Mouse (Mus musculus) natural killer cell, adult 2 months (primary cell): ENCODE measurements at regions not wholly inside any gene's neighbourhood (a gene's known extent, or its start where the extent isn't known, plus 50 kb on each side); places are given as distances from the start of the nearest gene placed in this dataset.

Experiments used
- DNase-seq, 2 experiments: peaks; one replicate each; pipeline ENCODE4 v3.0.0; 2022; ENCODE audit warnings: low spot score in 2 of 2

DNA sequence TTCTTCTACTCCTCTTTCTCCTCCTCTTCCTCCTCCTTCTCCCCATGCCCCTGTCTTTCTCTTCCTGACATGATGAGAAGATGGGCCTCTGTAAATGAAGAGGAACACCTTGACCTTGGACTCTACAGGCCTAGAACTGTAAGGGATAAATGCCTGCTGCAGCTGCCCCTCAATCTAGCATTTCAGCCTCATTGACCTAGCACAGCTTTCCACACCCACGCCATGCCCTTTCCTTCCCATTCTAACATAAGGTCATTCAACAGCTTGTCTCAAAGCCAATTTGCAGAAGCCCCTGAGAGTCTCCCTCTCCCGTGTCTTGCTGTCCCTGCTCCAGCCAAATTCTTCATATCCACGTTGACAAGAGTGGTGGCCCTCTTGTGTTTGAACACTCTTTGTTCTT, 63.8 kb upstream of the Dscam start:
- DNase-seq = no peak

DNA sequence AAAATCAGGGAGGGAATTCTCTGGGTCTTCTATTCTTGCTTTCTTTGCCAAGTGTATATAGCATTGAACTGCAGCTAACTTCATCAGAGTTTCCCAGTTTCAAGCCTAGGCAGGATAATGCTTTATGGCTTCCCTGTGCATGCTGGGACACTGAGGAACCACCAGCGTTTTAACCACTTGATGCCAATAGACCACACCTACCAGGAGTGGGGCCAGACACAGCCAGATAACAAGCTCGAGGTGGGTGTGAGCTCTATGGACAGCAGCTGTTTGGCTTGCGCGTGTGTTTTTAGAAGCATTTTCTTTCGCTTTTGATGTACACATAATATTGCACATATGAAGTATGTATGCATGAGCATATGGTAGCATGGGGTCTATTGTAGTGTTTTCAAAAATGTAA, 69.1 kb upstream of the Dscam start:
- no peak for DNase-seq

DNA sequence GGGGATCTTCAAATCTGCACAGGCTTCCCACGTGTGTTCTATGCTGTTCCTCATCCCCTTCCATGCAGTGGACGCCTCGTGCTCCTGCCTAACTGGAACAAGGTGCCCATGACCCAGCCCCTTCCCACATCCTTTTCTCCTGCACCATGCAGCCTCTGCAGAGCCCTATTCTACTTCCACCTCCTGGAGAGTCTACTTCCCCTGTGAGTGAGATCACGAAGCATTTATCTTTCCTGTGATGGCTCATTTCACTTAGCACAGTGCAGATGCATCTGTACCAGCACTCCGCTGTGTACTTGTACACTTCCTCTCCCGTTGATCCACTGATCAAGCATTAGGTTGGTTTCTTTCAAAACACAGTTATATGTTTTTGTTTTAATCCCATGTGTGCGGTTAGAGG, 69.5 kb upstream of the Dscam start:
- no peak for DNase-seq

DNA sequence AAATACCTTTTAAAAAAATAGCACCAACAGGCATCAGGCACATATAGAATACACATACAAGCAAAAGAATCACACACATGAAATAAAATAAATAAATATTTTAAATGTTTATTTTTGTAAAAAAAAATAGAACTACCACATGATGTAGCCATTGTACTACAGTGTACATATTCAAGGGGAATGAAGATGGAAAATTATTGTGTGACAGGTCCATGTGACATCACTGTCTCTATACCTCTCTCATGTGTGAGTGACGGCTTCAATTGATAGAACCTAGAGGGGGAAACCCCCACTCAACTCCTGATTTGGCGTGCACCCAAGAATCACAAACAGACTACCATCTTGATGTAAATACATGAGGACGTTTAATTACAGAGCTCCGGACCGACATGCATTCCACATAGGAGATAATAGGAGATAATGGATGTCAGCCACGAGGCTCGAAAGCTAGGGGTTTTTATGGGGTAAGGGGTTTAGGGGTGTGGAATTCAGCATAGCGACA, 70.4 kb upstream of the Dscam start:
- no peak for DNase-seq

DNA sequence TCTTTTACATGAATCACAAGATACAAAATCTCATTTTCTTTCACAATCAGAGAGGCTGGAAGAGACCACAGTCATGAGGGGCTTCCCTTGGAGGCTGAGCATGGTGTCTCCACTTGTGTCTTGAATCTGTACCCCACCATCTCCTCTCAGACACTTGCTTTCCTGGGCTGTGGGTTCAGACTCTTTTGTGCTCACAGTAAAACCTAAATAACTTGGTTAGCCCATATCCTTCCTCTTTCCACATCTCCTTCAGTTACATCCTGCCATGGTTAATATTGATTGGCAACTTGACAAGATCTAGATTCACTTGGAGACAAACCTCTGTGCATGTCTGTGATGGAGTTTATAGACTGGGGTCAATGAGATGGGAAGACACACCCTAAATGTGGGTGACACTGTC, 71.1 kb upstream of the Dscam start:
- DNase-seq = no peak

DNA sequence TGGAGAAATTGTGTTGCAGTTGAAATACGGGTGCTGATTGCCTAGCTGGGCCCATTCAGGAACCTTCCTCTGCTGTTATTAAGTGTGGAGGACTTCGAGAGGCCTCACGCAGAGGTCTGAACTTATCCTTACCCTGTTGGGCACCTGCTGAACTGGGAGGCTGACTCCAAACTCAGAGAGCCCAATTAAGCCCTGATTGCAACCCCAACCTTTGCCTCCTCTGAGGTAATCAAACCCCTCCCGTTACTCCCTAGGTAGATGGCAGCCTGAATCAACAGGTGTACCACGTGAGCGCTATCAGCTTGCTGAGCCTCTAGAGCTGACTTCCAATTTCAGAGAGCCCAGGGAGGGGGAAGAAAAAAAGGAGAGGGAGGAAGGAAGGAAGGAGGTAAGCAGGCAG, 79.9 kb upstream of the Dscam start:
- DNase-seq = no peak

DNA sequence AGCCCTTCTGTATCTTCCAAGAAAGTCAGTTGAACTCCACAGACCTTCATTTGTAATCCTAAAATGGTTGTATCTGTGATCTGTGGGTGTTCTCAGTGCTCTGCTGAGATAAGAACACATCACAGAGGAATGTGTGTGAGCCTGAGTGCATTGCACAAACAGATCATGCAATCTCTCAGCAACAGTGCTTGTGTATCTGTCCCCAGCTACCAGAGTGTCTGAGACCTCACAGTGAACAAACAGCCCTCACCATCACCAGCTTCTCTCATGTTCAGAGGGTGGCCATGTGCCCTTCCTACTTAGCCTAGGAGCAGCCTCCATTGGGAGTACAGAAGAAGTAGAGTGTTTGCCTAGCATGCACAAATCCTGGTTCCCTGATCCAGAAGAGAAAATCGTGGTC, 82.0 kb upstream of the Dscam start:
- no peak for DNase-seq

DNA sequence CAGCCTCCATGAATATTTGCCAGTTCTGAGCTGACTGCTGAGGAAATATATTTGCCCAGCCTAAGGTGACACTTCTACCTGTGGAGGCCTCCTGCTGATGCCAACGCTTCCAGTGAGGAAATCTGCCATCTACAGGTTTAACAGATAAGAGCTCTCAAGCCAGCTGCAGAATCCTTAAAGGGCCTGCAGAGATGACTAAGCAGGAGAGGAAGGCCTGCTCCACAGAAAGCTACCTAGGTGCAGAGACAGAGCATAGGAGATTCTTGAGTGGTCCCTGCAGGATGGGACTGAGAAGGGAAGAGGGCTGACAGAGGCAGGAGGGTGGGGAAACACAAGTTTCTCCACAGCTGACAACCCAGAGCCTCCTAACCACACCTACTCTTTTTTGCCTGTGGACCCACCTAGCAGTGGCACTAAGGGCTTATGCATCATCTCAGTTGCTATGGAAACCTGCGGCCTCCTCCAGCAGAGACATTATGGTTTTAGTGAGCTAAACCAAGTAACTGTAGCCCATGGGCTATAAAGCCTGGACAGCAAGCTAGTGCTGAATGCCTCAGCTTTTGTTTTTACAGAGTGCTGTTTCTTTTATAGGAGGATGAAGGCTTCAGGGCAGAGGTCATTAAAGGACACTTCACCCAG, 82.6 kb upstream of the Dscam start:
- DNase-seq = no peak

DNA sequence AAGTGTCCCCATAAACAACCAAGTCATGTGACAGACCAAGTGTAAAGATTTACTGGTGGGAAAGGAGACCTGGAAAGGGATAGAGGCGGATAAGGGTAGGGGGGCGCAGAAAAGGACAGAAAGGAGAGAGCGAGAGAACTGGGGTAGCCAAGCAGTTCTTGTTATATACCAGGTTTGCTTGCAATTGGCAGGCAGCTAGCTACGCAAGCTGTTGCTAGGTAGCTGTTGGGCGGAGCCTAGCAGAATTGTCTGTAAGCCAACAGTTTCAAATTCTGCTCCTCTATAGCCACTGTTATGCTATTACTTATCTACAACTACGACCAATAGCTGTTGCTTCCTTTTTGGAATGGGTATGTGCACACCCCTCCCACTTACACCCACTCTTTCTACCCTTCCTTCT, 88.3 kb upstream of the Dscam start:
- no peak for DNase-seq

DNA sequence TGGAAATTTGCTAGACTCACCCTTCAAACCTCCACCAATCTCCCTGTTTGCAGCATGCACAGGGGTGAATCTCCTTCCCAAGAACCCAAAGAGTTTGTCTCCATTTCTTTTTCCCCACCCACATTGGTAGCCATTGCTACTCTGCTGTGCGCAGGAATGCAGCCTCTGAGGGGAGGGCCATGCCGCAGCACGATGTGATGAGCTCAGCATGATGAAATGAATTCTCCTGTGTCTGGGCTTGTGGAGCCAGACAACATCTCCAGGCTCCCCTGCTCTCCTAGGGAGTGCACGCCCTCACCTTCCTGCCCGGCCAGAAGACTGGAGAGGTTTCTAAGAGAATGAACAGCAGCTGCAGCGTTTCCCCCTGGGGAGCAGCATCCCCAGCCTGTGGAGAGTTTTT, 92.9 kb upstream of the Dscam start:
- DNase-seq = no peak

DNA sequence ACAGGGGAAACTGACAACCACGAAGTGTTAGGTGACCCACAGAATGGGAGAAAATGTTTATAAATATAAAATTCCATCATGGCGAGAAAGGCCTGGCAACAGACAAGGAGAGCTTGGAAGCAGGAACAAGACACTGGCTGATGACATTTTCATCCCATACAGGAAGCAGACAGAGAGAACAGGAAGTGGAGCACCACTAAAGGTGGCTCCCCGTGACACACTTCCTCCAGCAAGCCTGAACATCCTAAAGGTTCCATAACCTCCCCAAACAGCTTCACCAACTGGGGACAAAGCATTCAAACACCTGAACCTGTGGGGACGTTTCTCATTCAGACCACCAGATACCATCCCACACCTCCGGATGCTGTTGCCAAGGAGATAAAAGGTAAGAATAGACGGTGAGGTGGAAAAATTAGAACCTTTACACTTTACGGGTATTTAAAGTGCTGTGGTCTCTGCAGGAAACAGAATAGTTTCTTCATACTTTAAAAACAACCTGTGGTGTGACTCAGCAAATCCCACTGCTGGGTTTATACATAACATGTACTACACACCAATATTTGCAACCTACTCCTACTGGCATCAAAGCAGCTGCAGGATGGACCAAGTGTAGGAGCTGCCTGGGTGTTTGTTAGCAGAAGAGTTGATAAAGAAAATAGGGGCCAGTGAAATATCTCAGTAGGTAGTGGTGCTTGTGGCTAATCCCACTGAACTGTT, 86.0 kb upstream of the Bace2 start:
- DNase-seq = no peak

DNA sequence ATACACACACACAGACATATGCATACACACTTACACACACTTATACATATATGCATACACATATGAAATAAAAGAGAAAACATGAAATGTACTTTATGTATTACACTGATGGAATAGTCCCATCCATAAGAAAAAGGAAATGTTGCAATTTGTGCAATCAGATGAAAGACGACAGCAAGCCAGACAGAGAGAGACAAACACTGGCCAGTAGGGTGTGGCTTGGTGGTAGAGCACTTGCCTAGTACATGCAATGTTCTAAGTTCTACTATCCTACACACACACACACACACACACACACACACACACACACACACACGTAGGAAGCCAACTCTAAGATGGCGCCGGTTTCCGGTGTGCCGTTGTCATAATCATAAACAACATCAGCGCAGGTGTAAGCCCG, 85.3 kb upstream of the Bace2 start:
- DNase-seq = no peak

DNA sequence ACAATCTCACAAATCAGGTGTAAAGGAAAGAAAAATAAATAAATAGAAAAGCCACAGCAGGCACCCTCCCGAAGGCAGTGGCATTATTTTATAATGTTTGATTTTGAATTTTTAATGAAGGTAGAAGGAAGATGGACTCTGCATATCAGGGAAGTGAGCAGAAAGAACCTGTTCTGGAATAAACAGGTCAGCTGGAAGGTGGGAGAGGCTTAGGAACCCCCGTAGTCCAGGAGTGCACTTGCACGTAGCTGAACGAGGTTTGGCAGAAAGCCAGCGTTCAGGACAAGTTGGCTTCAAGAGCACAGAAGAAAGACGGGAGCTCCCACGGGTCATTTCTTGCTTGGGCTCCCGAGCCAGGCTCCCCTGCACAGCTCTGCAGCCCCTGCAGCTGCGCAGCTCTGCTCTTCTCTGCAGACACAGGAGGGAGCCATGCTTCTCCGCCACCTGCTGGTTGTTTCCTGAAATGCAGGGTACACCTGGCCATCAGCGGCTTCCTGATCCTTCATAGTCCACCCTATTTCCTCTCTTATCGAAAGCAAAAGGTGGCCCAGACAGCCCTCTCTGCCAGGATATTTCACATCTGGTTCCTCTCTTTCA, 84.4 kb upstream of the Bace2 start:
- DNase-seq = peak; percentile 72 to 75

DNA sequence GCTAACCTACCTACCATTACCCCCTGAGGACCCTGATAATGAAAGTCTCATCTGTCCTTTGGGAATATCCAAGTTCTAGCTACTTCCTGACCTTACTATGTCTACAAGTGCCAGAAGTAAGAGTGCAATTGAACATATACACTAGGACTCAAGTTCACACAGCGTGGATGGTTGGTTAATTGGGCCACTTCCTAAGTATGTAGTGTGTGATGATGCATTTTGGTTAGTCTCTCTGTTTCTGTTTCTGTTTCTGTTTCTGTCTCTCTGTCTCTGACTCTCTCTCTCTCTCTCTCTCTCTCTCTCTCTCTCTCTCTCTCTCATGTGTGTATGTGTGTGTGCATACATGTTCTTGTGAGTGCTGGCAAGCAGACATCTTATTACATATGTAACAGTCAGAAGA, 77.6 kb upstream of the Bace2 start:
- no peak for DNase-seq

DNA sequence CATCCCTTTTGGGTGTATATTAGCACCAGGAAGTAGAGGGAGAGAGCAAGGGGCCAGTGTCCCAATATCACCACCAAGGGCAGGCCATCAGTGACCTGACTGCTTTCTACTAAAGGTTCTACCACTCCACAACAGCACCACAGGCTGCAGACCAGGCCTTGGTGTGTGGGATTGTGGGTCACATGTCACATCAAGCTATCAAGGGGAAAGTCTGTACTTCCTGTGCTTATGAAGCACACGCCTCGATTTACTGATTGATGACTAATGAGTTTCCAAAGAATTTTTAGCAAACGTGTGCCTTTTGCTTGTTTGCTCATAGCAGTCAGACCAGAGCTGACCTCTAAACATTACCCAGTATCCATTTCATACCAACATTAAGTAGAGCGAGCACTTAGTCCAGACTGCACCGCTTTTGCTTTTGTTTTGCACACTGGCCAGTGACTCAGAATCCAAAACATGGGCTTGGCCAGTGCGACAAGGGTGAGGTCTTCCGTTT, 74.9 kb upstream of the Bace2 start:
- no peak for DNase-seq

DNA sequence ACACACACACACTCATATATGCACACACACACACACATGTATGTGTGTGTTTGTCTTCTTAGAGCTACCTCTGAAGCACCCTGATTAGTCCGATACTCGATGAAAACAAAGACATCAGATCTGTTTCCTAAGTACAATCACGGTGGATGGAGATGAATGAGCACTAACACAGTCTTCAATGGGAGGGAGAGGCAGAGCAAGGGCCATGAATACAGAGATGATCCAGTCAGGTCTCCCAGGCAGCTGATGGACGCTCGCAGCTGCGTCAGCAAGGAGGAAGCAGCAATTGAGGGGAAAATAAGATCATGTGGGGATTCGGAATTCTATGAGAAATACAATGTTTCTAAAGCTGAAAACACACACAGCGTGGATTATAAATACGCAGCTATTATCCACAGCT, 73.6 kb upstream of the Bace2 start:
- no peak for DNase-seq

DNA sequence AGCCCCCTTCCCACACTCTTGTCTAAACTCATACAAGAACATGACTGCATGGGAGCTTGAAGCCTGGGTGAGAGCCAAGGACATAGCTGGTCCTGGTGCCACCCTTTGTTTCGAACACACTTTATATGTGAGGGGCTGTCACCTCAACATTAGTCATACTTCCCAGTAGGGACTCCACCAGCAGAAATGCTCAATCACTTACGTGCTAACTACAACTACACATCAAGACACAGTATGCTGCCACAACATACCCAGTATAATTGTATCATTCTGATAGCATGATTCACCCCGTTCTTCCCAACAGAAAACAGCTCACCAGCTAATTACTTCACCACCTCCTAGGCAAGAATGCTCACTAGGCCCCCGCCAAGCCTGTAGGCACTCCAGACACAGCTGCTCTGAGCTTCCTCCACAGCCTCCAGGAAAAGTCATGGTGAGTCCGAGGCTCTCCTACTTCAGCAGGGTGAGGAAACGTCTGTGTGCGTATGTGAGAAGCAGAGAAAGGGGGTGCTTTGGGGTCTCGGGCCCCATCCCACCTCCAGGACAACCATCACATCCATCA, 70.6 kb upstream of the Bace2 start:
- no peak for DNase-seq

DNA sequence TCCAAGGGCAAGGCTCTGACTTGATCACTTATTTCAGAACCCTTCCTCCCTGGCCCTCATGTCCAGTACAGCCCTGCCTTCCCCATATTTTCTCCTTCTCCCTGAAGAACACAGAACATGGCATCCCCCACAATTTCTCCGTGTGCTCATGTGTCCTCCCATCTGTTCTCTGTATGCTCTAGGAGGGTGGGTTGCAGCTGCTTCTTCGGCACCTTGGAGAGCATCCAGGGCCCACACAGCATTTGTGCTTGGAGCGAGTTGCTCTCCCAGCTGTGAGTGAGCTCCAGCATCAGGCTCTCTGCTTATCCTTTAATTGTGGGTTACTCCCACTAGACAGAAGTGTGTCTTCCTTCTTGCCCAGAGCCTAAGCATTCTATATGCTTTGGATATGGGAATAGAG, 69.8 kb upstream of the Bace2 start:
- DNase-seq = no peak

DNA sequence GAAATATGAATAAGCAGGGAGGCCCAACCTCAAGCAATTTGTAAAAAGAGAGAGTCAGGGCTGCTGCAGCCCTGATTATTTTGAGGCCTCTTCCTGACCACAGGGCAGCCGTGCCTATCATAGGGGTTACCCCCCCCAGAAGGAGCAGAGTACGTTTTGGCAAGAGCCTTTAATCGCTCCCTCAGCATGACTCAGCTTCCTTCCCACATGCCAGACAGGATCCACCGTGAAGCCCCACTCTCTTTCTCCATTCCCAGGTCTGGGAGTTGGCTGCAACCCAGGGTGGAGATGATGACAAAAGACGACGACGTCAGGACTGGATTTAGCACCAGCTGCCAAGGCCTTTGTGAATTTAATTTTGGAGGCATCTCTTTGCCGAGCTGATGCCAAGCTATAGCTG, 67.9 kb upstream of the Bace2 start:
- DNase-seq = no peak

DNA sequence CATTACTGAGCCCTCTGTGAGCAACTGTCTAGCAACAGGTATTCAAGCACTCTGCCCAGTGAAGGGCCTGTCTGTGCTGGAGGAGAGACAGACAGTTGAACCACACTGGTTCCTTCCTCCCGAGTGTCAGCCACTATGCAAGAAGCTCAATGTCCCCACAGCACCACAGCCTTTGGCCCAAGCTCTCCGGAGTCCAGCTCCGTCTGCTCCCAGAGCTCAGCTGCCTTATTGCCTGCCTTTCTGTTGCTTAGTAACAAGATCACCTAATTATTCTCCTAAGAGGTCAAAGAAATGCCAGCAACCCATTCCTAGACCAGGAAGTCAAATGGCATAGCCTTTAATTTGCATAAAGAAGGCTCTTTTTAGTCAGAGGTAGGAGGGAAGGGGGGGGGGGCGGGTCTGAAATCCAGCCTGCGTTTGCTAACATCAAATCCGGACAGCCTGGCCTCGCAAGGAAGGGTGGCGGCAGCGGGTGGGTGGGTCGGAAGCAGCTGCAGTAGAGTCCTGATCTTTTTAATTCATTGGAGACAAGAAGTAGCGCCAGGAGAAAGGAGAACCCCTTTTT, 64.0 kb upstream of the Bace2 start:
- no peak for DNase-seq

DNA sequence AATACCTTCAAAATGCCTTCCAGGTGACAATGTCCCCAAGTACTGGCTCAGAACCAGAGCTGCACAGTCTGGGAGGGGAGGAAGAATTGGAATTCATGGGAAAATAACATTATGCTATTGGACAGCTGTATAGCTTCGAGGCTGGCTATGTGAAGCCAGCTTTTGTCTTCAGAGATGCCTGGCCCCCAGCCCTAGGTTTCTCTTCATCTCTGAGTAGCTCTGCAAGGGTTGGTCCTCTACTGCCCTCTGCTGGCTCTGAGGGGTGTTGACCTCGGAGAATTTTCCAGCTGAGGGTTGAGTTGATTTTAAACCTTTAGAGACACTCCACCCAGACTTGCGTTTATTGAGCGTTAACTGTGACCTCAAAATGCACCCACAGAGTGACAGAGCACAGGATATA, 63.3 kb upstream of the Bace2 start:
- DNase-seq = peak; percentile 56 to 63

DNA sequence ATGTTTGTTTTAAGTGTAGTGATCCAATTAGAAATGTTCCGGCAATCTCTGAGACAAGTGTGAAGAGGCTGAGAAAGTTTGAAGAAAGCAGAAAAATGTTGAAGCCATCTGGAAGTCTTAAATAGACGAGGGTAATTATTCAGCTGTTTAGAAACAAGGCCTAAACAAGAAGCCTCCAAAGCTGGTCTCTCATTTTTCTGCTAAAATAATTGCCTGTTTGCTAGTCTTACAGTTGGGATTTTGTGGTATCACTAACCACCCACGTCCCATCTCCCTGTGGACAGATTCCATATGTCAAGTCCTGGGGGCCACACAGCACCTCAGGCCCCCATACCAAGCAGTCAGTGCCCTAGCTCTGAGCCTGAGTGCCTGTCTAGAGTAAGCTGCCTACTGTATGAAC, 59.4 kb upstream of the Bace2 start:
- DNase-seq = no peak
